Mouse (Mus musculus): ENCODE measurements around the gene Ddi2.

Gene Ddi2

GRCm38 (mm10) chr4:141722731-141723672 is at the start of gene Ddi2:
Gene Ddi2, minus strand, starts transcription at chr4:141723419.
- no peak for TF ChIP-seq GATA4 (IDR thresholded peaks at IDR 0.05; ENCODE audit: insufficient replicate concordance, low read length)

DNA sequence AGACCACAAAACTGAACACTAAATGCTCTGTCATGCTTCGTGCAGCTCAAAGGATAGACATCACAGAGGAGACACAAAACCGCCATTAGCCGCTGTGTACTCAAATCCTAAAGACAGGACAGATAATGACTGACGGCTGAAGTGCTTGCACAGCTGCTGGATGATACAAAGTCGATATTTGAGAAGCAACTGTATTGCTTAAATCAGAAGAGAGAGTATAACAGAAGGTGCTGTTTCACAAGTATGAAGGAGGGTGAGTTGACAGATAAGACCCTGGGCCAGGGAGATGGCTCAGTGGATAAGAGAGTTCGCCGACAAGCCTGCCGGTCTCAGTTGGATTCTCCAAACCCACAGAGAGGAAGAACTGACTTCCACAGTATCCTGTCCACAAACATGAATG is 48.6 kb upstream of the Ddi2 start:
- no peak for TF ChIP-seq GATA4 (IDR thresholded peaks at IDR 0.05; ENCODE audit: insufficient replicate concordance, low read length)

- TF ChIP-seq GATA4 (IDR thresholded peaks at IDR 0.05; ENCODE audit: insufficient replicate concordance, low read length), result no peak
These were observed 46.4 kb upstream of the Ddi2 start for GRCm38 (mm10) chr4:141769501-141770160.

GRCm38 (mm10) chr4:141767353-141768036 is 44.3 kb upstream of the Ddi2 start:
- TF ChIP-seq GATA4 (IDR thresholded peaks at IDR 0.05; ENCODE audit: insufficient replicate concordance, low read length), result peak; percentile 55; the same call in 1 of the 2 replicates

GRCm38 (mm10) chr4:141766668-141767352 is 43.6 kb upstream of the Ddi2 start:
- TF ChIP-seq GATA4 (IDR thresholded peaks at IDR 0.05; ENCODE audit: insufficient replicate concordance, low read length), result no peak

DNA sequence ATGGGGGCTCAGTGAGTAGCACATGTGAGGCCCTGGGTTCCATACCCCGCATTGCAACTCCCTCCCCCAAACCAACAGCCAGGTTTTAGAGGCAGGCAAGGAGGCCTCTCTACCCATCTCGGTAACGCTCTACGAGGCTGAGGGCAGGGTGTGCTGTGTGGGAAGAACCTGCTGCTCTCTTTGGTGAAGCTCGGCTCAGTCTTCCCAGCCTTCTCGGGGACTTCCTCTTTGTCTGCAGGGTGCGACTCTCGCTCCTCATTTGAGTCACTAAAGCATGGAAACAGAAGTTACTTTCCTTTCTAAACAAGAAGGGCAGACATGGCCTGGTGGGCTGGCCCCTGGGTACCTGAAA is 43.1 kb upstream of the Ddi2 start:
- TF ChIP-seq GATA4 (IDR thresholded peaks at IDR 0.05; ENCODE audit: insufficient replicate concordance, low read length), result no peak

GRCm38 (mm10) chr4:141765008-141765407 is 41.8 kb upstream of the Ddi2 start:
- TF ChIP-seq GATA4 (IDR thresholded peaks at IDR 0.05; ENCODE audit: insufficient replicate concordance, low read length), result no peak

- no peak for TF ChIP-seq GATA4 (IDR thresholded peaks at IDR 0.05; ENCODE audit: insufficient replicate concordance, low read length)
These were observed 40.3 kb upstream of the Ddi2 start for GRCm38 (mm10) chr4:141763476-141763875.

DNA sequence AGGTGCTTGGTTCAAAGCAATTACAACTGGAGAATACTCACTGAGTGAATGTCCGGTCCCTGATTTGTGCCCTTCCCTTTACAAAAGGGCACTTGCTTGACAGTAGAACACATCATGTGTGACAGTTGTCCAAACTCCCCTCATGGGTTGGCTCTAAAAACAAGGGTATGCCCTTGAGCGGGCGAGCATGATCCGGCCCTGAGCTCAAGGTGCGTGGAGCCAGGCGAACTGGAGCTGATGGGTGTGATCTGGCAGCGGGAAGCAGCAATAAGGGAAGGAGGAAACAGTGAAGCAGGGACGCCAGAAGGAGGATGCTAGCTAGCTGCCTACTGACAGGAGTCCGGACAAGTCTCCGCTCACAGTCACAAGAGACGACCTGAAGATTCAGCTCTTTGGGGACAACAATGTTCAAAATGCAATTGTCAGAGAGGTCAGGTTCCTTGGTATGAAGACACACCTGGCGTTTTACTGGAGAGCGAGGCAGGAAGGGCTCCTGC is 38.9 kb upstream of the Ddi2 start:
- TF ChIP-seq GATA4 (IDR thresholded peaks at IDR 0.05; ENCODE audit: insufficient replicate concordance, low read length), result no peak

DNA sequence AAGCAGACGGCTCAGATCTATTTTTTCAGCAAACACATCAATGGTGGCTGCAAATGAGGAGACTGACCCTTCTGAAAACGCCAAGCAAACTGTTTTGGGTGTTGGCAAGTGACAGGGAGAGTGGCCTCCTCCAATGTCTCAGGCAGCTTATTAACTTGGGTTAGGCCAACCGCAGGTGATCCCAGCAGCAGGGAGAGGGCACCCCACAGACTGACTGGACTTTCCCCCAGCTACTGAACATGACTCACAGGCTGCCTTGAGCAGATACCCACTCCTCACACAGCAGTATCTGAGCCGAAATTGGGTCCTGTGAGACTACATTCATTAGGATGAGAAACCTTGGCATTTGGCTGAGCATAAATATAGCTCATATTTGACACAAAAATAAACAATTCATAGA is 37.7 kb upstream of the Ddi2 start:
- no peak for TF ChIP-seq GATA4 (IDR thresholded peaks at IDR 0.05; ENCODE audit: insufficient replicate concordance, low read length)

GRCm38 (mm10) chr4:141758874-141759542 is 35.8 kb upstream of the Ddi2 start:
- TF ChIP-seq GATA4 (IDR thresholded peaks at IDR 0.05; ENCODE audit: insufficient replicate concordance, low read length), result no peak

GRCm38 (mm10) chr4:141757124-141757523 is 33.9 kb upstream of the Ddi2 start:
- TF ChIP-seq GATA4 (IDR thresholded peaks at IDR 0.05; ENCODE audit: insufficient replicate concordance, low read length), result no peak

DNA sequence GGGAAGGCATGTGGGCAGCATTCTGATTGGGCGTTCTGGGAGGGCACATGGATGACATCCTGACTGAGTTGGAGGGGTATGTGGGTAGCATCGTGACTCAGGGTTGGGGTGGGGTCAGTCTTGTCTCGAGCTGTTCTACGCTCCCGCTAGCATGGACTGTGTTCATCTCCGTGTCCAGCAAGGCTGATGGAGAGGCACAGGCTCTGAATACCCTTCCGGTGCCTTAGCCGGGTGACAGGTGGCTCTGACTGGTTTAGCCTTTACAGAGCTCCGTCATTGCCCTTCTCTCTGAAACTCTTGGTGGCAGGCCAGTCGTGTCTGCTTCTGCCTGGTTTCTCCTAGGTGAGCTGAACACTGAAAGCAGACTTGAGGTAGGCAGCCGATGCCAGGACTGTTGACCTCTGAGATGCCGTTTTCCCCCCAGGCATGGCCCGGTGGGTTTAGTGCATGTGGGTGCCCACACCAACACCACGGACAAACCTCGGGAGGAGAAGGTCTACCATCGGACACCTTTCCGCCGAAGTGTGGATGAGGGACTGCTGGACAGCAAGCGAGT is 32.2 kb upstream of the Ddi2 start:
- no peak for TF ChIP-seq GATA4 (IDR thresholded peaks at IDR 0.05; ENCODE audit: insufficient replicate concordance, low read length)

DNA sequence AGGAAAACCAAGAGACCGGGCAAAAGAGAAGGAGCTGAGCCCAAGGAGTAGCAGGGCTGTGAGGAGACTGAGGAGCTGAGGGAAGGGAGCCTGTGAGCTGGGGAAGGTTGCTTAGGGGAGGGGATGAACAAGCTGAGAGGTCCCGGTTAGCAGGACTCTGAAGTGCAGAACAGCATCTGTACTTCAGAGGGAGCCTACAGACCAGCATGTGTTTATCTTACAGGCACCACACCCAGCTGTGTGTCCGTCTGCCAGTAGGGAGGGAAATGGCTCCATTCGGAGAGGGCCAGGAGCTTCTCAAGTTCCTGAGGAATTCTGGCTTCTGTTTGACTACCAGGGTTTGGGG is 28.8 kb upstream of the Ddi2 start:
- TF ChIP-seq GATA4 (IDR thresholded peaks at IDR 0.05; ENCODE audit: insufficient replicate concordance, low read length), result no peak
